Mouse (Mus musculus) induced T-regulatory cell, adult 2 months (primary cell): ENCODE data around the gene Usp27x.

Experiments
- DNase-seq: peaks from one replicate; pipeline ENCODE4 v3.0.0-alpha.2; 2012; ENCODE audit warnings: low read depth

Usp27x gene

DNA sequence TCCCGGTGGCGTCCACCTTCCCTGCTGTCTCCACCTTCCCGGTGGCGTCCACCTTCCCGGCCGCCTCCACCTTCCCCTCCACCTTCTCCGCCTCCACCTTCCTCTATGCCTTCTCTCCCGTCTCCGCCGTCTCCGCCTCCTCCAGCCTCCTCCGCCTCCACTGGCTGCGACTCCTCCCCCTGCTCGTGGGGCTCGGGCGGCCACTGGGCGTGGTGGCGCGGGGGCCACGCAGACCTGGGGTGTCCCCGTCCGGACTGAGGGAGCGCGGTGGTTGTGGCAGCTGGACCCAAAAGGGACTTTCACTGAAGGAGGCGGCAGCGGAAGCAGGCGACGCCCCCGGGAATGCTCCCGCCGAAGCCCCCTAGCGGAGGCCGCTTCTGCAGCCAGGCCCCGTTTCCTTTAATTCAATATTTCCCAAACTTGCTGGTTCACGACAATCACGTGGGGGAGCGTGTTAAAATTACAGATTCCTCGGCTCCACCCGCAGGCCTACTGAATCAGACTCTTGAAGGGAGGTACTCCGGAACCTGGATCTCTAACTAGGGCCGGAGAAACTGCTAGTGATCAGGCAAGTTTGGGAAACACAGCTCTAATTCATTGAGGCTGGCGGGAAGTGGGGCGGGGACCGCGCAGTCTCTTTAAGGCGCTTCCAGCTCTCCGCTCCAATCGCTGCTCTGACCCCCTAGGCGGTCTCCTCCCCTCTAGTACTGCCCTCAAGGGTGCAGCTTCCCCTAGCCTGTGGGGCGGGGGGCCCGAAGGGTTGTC is at the start of gene Usp27x:
Usp27x (minus strand) TSS at position 115 of the 765 bp plus-strand sequence.
- peak; percentile 80 for DNase-seq

DNA sequence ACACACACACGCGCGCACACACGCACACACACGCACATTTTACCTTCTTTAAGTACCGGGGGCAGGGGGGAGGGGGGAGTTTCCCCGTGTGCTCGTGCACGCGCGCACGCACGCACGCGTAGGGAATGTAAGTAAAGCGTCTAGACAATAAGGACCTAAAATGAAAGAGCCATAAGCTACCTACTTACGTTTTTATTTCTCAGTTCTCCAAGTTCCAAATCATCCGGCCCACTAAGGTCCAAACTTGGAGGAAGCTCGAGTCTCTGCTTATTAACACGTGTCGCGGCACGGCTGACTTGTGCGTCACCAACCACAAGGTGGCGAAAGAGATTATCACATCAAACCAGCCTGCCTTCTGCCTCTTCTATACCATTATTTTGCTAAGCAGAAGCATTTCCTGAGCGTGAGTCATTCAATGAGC is 47.1 kb upstream of the Usp27x start:
- peak; percentile 89 for DNase-seq

DNA sequence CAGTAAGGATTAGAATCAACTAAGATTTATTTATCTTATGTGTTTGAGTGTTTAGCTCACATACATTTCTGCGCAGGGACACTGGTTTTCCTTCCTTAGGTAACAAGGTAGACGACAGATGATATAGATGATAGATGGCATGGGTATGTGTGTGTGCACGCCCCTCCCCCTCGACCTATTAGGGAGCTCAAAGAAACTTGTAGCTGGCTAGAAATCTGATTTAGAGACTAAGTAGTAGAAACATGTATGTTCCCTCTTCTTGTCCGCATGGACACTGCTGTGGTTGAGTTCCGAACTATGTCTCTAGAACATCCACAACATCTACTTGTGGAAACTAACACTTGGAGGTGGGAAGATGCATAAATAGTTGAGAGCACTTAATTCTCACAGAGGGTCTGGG is 46.5 kb upstream of the Usp27x start:
- no peak for DNase-seq

DNA sequence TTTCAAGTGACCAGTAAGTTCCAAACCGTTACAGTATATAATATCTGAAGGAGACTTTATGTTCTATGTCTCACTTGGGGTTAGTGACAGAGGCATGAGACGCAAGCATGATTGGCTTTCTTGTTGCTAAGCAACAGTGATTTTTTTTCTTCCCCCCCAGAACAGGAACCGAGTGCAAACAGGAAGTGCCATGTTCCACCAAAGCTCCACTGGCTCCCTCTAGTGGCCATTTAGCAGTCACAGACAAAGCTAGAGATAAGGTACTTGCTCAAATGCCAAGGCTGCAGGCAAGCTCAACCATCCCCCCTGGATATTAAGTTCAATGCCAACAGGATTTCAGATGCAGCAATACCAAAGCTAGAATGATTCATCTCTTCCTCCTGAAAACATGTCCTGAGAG is 45.4 kb upstream of the Usp27x start:
- DNase-seq: peak; percentile 95

DNA sequence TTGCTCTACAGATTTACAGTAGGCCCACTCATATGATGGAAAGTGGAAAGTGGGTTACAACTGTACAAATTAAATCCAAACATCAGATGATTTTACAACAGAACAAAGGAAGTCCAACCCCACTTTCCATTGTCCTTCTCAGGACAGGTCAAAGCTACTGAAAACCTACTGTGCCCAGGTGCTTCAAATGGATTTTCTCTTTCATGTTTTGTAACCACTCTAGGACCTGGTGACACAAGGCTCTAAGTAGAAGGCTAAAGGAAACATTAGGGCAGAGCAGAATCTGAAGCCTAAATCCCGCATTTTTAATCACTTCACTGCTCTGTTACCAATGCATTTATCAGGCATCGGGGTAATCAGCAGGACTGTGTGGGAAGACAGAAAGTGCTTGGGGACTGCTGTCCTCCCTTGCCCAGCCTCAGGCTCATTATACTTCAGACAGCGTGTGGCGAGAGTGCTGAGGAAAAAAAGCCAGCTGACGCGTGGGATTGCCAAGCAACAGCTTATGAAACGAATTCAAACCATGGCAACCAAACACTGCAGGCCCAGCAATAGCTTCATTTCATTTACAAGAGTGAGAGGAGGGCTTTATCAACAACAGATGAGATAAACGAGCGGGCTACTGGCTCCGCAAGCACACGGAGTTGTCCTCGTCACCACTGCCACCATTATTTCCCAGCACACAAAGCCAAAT is 40.7 kb upstream of the Usp27x start:
- DNase-seq: no peak

DNA sequence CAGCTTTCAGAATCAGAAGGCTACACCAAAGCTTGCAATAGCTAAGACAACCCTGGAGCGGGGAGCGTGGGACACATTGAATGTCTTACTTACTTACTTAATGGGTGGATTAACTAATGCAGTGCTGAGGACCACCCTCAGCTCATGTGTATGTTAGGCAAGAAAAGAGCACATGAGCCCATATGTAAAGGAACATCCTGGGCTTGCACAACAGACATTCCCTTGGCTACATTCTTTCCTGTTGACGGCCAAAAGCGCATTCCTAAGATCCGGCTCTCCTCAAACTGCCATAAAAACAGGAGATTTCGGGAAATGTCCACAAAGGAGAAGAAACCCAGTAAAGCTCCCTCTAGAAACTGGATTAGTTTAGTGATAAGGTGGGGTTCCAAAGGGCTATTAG is 39.7 kb upstream of the Usp27x start:
- no peak for DNase-seq

DNA sequence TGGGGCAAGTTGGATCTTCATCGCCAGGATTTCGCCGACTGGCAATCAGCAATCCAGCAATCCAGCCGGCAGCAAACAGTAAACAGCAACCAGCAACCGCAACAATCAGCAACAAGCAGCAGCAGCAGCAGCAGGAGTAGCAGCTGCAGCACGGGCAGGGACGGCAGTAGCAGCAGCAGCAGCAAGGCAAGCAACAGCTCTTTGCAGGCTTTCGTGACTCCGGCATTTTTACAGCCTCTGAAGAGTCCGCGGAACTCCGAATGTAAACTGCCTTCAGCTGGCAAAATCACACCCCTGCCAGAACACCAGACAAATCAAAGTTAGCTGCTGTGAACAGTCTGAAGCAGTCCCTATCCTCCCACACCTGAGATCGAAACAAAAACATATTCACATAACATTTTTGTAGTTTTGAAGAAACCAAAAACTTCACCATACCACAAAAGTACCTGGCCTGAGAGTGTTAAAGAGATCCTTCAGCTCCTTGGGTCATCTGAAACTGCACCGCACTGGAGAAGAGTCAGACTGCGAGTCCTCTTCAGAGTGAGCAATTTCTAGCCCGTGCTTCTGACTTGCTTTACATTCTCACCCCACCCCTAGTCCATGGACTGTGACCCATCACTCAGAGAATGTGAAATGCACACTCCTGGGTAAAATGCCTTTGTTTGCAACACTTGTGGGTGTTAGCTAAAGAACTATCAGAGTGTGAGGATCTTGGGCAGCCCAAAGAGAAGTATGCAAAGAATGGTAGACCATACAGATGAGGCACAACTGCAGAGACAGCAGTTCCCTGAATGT is 36.8 kb upstream of the Usp27x start:
- no peak for DNase-seq

DNA sequence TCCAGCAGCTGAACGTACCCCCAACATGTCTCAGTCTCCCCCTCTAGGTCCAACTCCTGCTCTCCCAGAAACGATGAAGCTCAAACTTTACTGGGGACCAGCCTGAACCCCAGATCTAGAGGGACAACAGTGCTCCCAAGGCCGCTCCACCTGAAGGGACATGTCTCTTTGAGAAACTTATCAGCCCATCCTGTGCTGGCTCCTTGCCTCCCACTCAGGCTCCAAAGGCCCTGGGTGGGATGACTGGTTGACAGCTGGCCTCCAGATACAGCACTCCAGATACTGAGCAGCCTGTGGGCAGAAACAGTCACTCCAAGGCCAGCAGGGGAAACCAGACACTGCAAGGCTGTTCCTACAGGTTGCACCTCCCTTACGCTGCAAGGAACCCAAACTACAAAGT is 956 bp upstream of the Usp27x start:
- peak; percentile 9 for DNase-seq

DNA sequence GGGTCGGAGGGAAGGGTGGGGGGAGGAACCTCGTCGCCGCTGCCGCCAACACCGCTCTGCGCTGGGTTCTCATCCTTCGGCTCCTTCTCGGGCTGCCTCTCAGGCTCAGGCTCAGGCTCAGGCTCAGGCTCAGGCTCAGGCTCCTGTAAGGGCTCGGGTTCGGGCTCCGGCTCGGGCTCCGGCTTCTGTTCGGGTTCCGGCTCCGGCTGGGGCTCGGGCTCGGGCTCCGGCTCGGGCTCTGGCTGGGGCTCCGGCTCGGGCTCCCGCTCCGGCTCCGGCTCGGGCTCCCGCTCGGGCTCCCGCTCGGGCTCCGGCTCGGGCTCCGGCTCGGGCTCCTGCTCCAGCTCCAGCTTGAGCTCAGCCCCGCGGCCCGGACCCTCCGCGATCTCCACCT is 311 bp downstream of the Usp27x start:
- DNase-seq: no peak

DNA sequence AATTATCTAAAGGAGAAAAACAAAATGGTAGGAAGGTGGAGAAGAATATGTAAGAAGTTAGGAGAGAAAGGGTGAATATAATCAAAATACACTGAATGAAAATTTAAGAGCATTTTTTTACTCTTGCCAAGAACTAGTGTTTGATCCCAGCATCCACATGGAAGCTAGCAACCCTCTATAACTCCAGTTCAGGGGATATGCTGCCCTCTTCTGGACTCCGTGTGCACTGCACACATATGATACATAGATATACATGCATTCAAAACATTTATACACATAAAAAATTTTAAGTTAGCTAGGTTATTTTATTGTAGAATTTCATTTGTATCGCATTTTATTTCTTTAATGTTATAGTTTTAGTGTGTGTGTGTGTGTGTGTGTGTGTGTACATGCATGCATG is 50.2 kb downstream of the Usp27x start:
- DNase-seq: peak; percentile 56

DNA sequence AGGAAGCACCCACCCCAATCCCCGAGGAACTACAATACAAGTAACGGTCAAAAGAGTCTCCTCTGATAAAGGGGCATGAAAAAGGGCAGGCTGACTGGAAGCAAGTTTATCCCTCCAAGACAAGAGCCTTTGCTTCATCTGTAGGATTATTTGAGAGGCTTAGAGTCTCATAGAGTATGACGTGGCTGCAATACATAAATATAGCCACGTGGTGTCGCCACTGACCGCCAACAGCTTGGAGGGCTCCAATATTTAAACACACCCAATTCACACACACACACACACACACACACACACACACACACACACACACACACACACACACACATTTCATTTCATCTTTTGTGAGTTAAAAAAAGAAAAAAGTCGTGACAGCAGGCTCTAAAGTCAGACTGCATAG is 53.3 kb downstream of the Usp27x start:
- peak; percentile 76 for DNase-seq
